Mouse (Mus musculus) layer of hippocampus, adult 9-10 months (tissue): ENCODE results near the gene Gm20388.

Source experiments
- DNase-seq: peaks from one replicate; pipeline ENCODE4 v3.0.0; 2022; ENCODE audit warnings: low spot score

Gm20388 gene

GRCm38 (mm10) chr8:124190388-124190787 lies 4279.7 kb downstream of the Gm20388 start:
- DNase-seq: no peak

GRCm38 (mm10) chr8:124192242-124192641 lies 4281.6 kb downstream of the Gm20388 start:
- DNase-seq: no peak

GRCm38 (mm10) chr8:124192976-124193375 lies 4282.3 kb downstream of the Gm20388 start:
- DNase-seq: peak; percentile 60

GRCm38 (mm10) chr8:124193992-124194391 lies 4283.4 kb downstream of the Gm20388 start:
- no peak for DNase-seq

GRCm38 (mm10) chr8:124196195-124196594 lies 4285.6 kb downstream of the Gm20388 start:
- no peak for DNase-seq

GRCm38 (mm10) chr8:124196797-124197196 lies 4286.2 kb downstream of the Gm20388 start:
- no peak for DNase-seq

GRCm38 (mm10) chr8:124198230-124198629 lies 4287.6 kb downstream of the Gm20388 start:
- no peak for DNase-seq

GRCm38 (mm10) chr8:124200400-124200799 lies 4289.8 kb downstream of the Gm20388 start:
- DNase-seq: no peak

- DNase-seq: no peak
These were observed 4291.1 kb downstream of the Gm20388 start for GRCm38 (mm10) chr8:124201706-124202105.

GRCm38 (mm10) chr8:124202895-124203294 lies 4292.3 kb downstream of the Gm20388 start:
- DNase-seq: no peak

- DNase-seq: no peak
These were observed 4293.5 kb downstream of the Gm20388 start for GRCm38 (mm10) chr8:124204001-124204601.

GRCm38 (mm10) chr8:124212148-124212547 lies 4301.5 kb downstream of the Gm20388 start:
- no peak for DNase-seq

- DNase-seq: no peak
These were observed 4306.3 kb downstream of the Gm20388 start for GRCm38 (mm10) chr8:124216951-124217350.

GRCm38 (mm10) chr8:124229883-124230282 lies 4319.2 kb downstream of the Gm20388 start:
- no peak for DNase-seq

GRCm38 (mm10) chr8:124230496-124231175 lies 4320.0 kb downstream of the Gm20388 start:
- DNase-seq: no peak

- DNase-seq: peak; percentile 64
These were observed 4320.5 kb downstream of the Gm20388 start, which contains the start of gene Galnt2 for GRCm38 (mm10) chr8:124231176-124231484. Gene Galnt2 (plus strand): TSS chr8:124231391.

- DNase-seq: peak; percentile 21
These were observed 4321.0 kb downstream of the Gm20388 start for GRCm38 (mm10) chr8:124231485-124232279.

- DNase-seq: no peak
These were observed 4321.6 kb downstream of the Gm20388 start for GRCm38 (mm10) chr8:124232280-124232600.

- no peak for DNase-seq
These were observed 4323.9 kb downstream of the Gm20388 start for GRCm38 (mm10) chr8:124234496-124234895.

GRCm38 (mm10) chr8:124235536-124235935 lies 4324.9 kb downstream of the Gm20388 start:
- no peak for DNase-seq

GRCm38 (mm10) chr8:124239350-124239749 lies 4328.7 kb downstream of the Gm20388 start:
- no peak for DNase-seq

- no peak for DNase-seq
These were observed 4330.3 kb downstream of the Gm20388 start for GRCm38 (mm10) chr8:124240932-124241331.

GRCm38 (mm10) chr8:124242208-124242607 lies 4331.6 kb downstream of the Gm20388 start:
- no peak for DNase-seq
